Mouse (Mus musculus): ENCODE data around the gene D430042O09Rik.
"Not testable (repeated sequence)": the region's sequence is repeated elsewhere in the genome, so short reads cannot be mapped to it uniquely, and the experiment has no call there.

The D430042O09Rik gene

DNA sequence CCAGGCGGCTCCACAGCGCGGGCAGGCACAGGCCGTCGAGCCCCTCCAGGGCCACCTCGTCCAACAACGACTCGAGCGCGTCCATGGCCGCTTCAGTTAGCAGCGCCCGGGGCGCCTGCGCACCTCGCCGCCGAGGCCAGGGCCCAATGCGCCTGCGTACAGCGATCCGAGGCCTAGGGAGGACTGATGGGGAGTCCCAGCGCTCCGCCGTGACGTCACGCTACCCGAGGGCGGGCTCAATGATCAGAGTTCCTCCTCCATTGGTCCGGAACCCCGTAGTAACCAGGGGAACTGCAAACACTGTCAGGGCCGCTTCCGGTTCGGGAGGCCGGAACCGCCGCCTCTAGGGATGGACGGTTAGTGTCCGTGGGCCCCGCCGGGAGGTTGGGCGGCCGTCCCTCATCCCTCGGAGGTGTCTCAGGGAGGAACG lies at the start of gene D430042O09Rik, which contains the start of gene Gtf3c1:
TSS of gene D430042O09Rik (plus strand) at position 296 of the 430 bp plus-strand sequence.
TSS of gene Gtf3c1 (minus strand) at position 188 of the 430 bp plus-strand sequence.
- peak; percentile 99 for DNase-seq (ENCODE audit: low read depth, low spot score)

DNA sequence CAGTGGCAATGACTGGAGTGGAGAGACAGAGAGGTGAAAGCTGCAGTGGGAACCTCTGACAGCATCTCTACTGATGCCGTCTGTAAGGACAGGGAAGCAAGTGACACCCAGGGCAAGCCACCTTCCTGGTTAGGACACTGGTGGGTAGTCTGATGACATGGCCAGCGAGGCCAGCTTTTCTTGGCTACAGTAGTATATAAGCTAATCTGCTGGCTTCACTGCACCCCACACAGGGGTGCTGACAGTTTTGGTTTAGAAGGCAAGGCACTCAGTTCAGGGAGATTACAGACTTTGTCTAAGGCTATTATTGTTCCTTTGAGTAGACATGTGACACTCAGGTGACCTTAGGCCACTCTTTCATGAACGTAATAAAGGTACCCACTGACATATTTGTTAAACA lies 44.0 kb upstream of the D430042O09Rik start:
- no peak for DNase-seq (ENCODE audit: low read depth, low spot score)

DNA sequence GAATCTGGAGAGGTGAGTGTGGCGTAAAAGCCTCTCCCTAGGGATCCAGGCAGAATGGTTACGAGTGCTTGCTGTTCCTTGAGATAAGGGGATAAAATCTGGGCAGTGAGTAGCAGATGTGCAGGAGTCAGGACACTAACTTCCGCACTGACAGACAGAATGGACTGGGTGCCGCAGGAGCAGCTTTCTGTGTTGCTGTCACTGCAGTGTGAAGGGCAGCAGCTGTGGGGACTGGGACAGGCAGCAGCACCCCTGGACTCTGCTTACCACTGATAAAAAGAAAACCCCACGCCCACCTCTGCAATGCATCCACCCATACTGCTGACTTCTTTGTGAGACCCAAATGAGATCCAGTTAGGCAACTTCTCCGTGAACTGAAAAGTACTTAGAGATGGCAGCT lies 36.8 kb upstream of the D430042O09Rik start:
- no peak for DNase-seq (ENCODE audit: low read depth, low spot score)

DNA sequence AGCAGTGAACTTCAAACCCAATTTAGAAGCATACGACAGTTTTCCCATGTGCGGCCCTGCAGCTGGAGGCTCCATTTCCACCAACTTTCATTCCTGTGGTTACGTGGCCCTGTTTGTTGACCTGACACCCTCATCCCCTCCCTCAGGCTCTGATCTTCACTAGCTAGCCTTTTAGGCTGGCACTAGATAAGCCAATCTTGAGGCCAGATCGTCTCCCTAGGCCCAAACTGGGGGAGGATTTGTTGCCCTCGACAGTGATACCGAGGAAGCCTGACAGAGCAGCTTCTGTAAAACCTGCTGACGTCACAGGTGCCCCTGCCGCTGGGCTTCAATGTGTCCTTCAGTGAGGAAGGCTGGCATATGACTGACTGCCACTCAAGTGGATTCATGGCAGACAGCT lies 36.3 kb upstream of the D430042O09Rik start:
- DNase-seq (ENCODE audit: low read depth, low spot score) = no peak

DNA sequence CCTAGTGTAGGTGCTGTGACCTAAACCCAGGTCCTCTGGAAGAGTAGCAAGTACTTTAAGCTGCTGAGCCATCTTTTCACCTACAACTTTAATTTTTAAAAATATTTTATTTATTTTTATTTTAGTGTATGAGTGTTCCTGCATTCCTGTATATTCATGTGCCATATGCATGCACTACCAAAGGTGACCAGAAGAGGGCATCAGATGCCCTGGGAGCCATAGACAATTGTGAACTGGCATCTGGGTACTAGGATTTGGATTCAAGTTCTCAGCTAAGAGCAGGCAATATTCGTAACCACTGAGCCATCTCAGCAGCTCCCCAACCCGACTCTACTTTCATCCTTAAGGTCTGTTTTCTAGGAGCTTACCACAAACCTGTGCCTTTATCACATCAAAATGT lies 32.8 kb upstream of the D430042O09Rik start:
- DNase-seq (ENCODE audit: low read depth, low spot score) = peak; percentile 27

DNA sequence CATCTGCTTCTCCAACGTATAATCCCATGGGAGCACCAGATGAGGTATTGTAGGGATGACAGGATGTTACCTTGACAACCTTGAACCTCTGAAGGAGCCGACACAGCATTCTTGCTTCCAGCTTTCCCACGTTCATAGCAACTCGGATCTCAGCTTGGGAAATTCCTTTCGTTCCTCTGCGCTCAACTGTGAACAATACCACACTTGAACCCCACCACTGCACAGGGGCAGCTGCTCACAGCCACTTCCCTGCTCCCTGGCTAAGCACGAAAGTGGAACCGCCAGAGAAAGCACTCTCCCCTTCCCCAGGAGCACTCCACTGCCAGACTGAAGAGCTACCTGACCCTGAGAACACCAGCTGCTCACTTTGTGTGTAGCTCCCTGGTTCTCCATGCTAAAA lies 28.9 kb upstream of the D430042O09Rik start:
- no peak for DNase-seq (ENCODE audit: low read depth, low spot score)

DNA sequence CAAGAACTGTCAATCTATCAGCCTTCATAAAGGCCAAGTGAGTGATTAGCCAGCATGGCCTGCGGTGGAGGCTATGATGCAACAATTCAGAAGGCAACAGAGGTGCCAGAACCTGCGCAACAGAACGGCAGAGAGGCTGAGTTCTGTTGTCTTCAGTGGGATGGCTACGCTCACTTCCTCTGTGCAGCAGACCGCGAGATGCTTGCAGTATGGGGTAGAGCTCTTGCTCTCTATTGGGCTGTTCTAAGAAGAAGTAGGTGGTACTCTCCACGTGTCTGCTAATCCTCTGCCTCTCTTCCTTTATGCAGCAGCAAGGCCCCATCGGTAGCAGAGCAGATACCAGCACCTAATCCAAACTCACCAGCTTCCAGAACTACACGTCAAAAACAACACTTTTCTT lies 27.8 kb upstream of the D430042O09Rik start:
- no peak for DNase-seq (ENCODE audit: low read depth, low spot score)

DNA sequence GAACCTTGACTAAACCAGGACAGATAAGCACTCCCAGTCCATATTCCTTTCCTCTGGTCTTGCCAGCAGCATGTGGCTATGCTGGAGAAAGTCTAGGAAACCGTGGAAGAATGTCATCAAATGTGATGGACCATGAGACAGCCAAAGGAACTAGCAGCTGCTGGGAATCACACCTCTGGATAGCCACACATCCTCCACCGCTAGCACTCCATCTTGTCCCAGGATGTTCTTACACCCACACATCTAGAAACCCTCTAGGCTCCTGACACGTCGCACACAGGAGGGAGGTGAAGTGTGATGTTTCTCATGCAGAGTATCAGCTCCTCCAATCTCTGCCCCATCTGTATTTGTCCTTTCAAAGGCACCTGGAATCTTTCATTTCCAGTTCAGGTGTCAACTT lies 17.2 kb upstream of the D430042O09Rik start:
- DNase-seq (ENCODE audit: low read depth, low spot score) = no peak

DNA sequence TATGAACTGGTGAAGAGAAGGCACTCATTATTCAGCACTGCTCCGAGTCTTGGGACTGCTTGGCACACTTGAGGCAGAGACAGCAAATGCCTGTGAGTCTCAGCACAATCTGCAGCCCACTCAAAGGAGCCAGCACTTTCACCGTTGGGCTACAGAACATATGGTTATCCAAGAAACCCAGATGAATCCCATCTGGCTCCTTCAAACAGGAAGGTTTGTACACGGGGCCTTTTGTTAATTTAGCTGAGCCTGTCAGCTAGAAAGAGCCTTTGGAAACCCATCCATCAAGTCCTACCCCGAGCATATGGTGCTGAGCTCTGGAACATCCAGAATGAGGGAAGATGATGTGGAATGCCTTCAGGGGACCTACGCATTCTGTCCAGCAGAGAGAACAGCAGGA lies 13.6 kb upstream of the D430042O09Rik start:
- DNase-seq (ENCODE audit: low read depth, low spot score) = no peak

DNA sequence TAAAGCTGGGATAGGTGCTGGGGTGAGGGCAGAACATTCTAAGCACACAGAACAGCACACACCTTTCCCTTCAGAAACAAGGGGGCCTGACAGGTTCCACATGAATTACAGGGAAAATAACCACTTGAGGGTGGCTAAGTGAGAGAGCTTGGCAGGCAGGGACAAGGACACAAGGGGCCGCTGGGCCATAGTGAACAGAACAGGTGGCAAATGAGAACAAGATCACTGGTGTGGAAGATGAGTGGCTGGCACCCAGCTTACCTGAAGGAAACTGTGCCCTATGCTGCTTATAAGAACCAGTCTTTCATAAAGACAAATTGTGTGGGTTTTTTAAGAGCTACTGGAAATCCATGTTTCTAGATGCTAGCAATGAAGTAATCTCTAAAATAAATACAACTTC lies 4.9 kb upstream of the D430042O09Rik start:
- DNase-seq (ENCODE audit: low read depth, low spot score) = no peak

DNA sequence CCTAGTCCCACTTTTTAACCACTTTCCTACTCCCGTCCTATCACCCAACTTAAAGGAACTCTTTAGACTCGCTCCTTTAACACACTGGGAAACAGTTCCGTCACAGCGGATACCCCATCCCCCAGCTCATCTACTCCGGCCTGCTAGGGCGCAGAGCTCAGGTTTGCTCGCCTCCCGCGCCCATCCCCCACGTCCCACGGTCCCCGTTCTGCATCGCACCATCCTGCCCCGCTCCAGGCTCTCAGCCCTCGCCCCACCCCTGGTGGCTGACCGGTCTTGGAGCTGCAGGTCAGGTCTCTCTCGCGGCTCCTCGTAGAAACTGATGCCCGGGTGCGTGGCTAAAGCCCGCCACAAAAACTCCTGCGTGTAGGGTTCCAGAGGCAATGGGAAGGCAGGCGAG lies 502 bp upstream of the D430042O09Rik start:
- DNase-seq (ENCODE audit: low read depth, low spot score) = peak; percentile 54

DNA sequence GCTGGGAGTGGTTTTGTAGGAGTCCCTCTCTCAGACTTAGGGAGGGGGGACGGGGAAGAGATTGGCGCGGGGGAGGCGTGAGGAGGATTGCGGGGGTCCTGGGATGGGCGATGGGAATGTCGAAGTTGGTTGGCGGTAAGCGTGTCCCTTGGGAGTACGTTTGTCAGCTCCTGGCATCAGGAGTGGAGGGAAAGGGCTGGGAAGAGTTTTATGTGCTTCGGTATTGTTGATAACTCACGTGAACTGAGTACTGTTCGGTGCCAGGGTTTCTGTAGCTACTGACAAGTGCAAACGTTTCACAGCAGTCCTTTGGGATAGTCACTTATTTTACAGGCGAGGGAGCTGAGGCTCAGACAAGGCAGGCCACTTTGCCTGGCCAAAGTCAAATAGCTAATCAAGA lies 412 bp downstream of the D430042O09Rik start:
- no peak for DNase-seq (ENCODE audit: low read depth, low spot score)

DNA sequence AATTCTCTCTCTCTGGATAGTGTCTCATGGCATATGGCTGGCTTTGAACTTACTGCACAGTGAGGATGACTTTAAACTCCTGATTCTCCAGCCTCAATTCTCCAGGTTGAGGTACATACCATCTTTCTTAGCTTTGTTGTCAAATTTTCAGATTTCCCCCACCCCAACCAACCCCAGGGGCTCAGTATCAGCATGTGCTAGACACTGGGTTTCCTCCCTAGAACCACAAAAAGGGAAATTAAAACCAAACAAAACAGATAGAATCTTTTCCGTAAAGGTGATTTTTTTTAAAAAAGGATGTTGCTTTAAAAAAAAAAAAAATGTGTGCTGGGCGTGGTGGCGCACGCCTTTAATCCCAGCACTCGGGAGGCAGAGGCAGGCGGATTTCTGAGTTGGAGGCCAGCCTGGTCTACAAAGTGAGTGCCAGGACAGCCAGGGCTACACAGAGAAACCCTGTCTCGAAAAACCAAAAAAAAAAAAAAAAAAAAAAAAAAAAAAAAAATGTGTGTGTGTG lies 5.9 kb downstream of the D430042O09Rik start:
- DNase-seq (ENCODE audit: low read depth, low spot score) = not testable (repeated sequence)

DNA sequence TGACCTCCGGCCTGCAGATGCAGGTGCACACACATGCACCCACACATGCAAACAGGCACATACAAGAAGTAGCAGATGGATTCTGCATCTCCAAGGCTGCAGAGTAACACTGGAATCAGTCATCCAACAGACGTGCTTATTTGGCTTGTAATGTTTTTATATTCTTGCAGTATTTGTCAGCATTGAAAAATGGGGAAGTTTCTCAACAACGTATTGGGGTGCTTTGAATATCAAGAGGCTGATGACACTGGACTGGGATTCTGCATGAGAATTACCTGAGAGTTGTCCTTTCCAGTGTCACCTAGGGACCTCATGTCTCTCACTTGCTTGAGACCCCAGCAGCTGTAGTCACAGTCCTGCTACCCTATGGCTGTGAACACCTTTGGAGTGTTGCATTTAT lies 7.1 kb downstream of the D430042O09Rik start:
- DNase-seq (ENCODE audit: low read depth, low spot score) = no peak

DNA sequence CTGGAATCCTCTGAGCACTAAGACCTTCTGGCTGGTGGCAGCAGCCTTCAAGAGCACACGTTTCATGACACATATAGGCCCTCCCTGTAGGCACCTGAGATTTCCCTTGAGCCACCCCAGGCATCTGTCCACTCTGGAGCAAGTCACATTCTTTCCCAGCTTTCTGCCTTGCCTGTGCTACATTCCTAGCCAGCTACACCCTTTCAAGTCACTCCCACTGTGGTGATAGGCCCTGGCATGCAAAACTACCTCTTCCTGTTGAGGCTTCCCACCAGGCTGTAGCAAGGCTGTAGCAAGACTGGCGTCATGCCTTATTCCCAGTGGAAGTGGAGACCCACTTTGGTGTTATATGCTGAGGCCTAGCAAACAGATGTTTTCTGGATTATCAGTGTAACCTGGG lies 9.0 kb downstream of the D430042O09Rik start:
- DNase-seq (ENCODE audit: low read depth, low spot score) = no peak

DNA sequence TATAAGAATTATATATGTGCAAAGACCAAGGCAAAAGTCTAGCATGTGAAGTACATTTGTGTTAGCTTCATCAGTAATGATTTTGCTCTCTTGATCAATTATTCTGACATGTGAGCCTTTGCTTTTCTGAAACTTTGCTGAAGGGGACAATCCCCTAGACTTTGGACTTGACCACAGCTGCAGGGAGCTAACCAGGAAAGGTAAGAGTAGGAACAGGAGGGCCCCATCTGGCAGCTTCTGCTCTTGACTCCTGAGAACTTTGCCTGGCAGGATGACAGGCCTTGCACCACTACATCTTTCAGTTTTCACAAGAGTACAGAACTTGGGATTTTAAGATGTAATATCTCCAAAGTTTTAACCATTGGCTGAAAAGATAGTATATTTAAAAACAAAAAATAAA lies 9.9 kb downstream of the D430042O09Rik start:
- no peak for DNase-seq (ENCODE audit: low read depth, low spot score)

DNA sequence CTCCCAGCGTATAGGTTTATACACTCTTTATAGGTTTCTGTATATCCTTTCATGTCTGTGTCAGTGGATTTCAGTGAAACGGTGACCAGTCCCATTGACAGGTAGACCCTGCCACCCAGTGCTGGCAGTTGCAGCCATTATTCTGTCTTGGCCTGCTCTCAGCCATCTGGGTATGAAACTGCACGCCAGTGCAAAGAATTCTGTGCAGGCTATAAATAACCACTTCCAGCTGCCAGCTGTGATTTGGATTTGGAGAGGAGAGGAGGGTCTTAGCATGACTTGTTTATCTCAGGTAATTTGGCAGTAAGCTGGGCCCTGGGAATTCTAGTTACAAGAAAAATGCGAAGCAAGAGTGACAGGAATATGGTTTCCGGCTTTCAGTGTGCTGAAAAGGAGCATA lies 12.7 kb downstream of the D430042O09Rik start:
- no peak for DNase-seq (ENCODE audit: low read depth, low spot score)

DNA sequence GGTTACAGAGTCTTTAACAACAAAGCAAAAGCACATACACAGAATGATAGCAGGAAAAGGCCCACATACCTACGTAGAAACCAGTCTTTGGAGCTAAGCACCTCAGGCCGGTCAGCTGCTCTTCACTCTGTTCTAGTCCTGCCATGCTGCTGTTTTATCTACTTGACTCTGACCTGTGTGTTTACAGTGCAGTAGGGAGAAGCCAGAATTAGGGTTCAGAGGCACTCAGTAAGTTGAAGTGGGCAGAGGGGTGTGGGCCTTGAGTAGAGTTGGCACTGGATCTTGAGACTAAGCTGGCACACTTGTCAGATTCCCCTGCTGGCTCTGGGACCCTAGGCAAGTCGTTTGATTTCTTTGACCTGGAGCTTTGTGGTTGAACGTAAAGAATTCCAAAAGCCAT lies 13.3 kb downstream of the D430042O09Rik start:
- no peak for DNase-seq (ENCODE audit: low read depth, low spot score)

DNA sequence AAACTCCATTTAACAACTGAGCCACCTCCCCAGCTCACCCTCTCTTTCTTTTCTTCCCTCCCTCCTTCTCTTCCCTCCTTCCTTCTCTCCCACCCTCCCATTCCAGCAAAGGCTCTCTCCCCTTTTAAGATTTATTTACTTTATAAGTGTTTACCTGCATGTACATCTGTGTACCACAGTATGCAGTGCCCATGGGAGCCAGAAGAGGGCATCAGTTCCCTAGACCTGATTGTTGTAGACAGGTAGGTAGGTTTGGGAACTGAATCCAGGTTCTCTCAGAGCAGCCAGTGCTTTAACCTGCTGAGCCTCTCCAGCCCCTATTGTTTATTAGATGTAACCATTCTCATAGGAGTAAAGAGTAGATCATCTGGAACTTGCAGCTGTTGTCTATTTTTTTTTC lies 14.4 kb downstream of the D430042O09Rik start:
- no peak for DNase-seq (ENCODE audit: low read depth, low spot score)

DNA sequence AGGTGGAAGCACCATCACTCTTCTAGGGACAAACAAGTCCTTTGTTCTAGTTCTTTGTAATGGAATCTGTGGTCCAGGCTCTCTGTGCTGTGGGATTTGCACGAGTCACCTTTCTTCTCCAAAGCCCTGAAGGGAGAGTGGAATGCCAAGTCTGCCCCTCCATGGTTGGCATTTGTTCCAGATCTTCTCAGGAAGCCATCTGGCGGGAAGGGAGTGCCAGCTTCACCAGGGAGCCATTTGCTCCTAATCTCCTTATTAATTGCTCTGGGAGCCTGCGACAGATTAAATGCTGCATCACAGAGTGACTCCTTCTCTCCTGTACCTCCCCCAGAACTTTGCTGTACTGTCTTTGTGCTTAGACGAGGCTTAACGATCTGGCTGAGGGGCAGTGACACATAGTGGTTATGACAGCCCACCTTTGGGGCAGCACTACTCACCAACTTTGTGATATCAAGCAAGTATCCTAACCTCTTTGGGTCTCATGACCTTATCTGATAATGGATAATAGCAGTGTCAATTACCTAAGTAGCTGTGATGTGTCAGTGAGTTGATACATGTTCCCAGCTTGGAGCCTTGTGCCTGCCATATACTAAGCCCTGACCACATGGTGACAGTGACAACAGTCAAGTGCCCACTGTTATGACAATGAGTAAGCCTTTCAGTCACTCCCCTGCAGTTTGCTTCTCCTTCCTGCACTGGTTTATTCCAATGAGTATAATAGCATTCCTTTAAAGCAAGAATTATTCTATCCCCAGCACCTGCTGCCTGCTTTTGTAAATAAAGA lies 15.7 kb downstream of the D430042O09Rik start:
- DNase-seq (ENCODE audit: low read depth, low spot score) = no peak

DNA sequence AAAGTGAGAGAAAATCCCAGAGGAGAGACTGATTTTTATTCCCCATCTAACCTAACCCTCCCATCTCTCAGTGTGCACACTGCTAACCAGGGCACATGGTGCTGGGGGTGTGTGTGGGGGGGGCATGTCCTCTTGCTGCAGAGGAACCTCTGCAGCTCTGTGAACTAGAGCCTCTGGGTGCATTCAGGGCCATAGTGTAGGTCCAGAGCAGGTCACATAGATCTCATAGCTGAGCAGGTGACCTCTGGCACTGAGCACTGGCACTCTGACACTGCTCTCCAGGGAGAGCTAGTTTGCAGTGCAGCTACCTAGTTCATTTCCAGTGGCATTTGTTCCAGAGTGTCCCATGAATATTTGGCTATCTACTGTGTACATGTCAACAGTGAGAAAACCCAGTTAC lies 24.0 kb downstream of the D430042O09Rik start:
- no peak for DNase-seq (ENCODE audit: low read depth, low spot score)

DNA sequence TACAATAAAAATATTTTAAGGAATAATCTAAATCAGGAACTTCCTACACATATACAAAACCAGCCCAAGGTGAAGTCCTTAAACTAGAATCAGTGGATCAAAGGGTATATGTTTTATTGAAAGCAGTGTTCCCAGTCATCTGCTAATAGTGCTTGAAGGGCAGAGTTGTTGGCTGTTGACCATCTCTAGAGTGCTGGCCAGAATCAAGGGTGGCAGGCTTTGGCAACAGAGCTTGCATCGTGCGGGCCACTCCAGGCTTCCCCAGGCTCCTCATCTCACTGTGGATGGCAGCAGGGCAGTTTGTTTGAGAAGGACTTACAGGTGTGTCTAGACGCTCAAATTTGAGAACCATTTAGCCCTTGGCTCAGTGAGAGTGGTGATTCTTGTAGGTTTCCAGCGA lies 26.1 kb downstream of the D430042O09Rik start:
- no peak for DNase-seq (ENCODE audit: low read depth, low spot score)

DNA sequence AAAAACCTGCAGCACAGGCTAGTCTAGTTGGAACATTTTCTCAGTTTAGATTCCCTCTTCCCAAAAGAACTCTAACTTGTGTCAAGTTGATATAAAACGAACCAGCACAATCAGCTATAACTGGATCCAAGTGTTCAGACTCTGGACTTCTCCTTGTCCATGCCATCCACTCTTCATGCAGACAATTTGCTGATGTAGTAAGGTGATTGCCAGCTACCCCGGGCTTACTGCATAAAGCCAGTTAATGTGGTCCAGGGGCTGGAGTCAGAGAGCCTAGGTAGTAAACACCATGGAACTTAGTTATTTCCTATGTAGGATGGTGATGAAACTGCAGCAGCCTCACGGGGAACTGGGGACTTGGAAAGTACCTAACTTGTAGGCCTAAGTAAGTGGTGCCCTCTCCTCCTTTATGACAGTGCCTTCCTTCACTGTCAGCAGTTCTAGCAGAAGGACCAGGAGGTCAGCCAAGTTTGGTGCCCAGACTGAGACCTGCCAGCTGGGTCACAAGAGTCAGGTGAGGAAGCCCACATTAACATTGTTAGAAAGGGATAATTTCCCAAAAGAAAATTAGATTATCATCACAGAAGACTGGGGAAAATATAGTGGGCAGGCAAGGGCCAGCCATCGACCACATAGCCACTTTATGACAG lies 28.8 kb downstream of the D430042O09Rik start:
- DNase-seq (ENCODE audit: low read depth, low spot score) = no peak
